Mouse (Mus musculus) limb, embryonic 13.5 days (tissue): ENCODE results near the gene Arsa. TPM values are rescaled to one million over a fixed set of nuclear protein-coding genes. Genes with fewer than 3 reads are reported as not detected.

Experiments
- ATAC-seq: fragments of 200-750 bp; cut with Nextera tagmentation; 2 replicates; pipeline ENCODE4 v1.8.0; 2017; ENCODE audit warnings: low read depth, moderate number of reproducible peaks, moderate TSS enrichment; ENCODE audit not compliant: low FRiP score
- H3K27ac ChIP-seq: fragments of 300-500 bp; sonication (generic); 2 replicates; pipeline ENCODE4 v1.5.1; 2015; ENCODE audit warnings: inconsistent platforms, mild to moderate bottlenecking, moderate library complexity
- H3K27me3 ChIP-seq: fragments of 300-500 bp; sonication (generic); 2 replicates; pipeline ENCODE4 v1.6.1; 2015; ENCODE audit warnings: mild to moderate bottlenecking, inconsistent platforms
- H3K36me3 ChIP-seq: fragments of 300-500 bp; sonication (generic); 2 replicates; pipeline ENCODE4 v1.6.1; 2015; ENCODE audit warnings: inconsistent platforms, mild to moderate bottlenecking, moderate library complexity
- H3K4me1 ChIP-seq: fragments of 300-500 bp; sonication (generic); 2 replicates; pipeline ENCODE4 v1.6.1; 2015; ENCODE audit warnings: inconsistent platforms
- H3K4me2 ChIP-seq: fragments of 300-500 bp; sonication (generic); replicated peaks from 2 replicates; pipeline ENCODE4 v1.6.1; 2015; ENCODE audit warnings: inconsistent platforms, mild to moderate bottlenecking, moderate library complexity
- H3K4me3 ChIP-seq: fragments of 300-500 bp; sonication (generic); 2 replicates; pipeline ENCODE4 v1.5.1; 2015; ENCODE audit warnings: moderate library complexity, mild to moderate bottlenecking, inconsistent platforms
- H3K9ac ChIP-seq: fragments of 300-500 bp; sonication (generic); 2 replicates; pipeline ENCODE4 v1.6.1; 2015; ENCODE audit warnings: mild to moderate bottlenecking, inconsistent platforms
- H3K9me3 ChIP-seq: fragments of 300-500 bp; sonication (generic); 2 replicates; pipeline ENCODE4 v1.6.1; 2016; ENCODE audit warnings: inconsistent platforms
- WGBS: fragments of 180-500 bp; shearing (Covaris S2); methylation state at CpG from one replicate; pipeline ENCODE4 v1.1.7; 2015; 5-methylcytosine and 5-hydroxymethylcytosine counted together
- polyA plus RNA-seq: library from polyadenylated mRNA; unstranded; fragments of >200 nt; fragmentation: Nextera tagmentation; extraction: Ambion mirVana; gene quantifications from 2 replicates; pipeline ENCODE4 v1.2.1, GENCODE M21; 2015

Arsa gene
- polyA plus RNA-seq, 1 experiment from 2014 or later, result 23.0 TPM

GRCm38 (mm10) chr15:89488182-89488581, 11.0 kb upstream of the Arsa start:
- no peaks in the 10 kb centered on the region for H3K9me3 ChIP-seq
- no peaks in the 10 kb centered on the region for H3K36me3 ChIP-seq
- no peak for ATAC-seq
- no peak overlapping the region for H3K4me3 ChIP-seq
- WGBS, result 77% methylated on average over 12 of the region's 12 CpGs
- no peak overlapping the region for H3K9ac ChIP-seq
- H3K27me3 ChIP-seq, result no peaks in the 10 kb centered on the region
- no peaks in the 10 kb centered on the region for H3K4me1 ChIP-seq
- H3K4me2 ChIP-seq, result no peak overlapping the region
- H3K27ac ChIP-seq, result no peak overlapping the region

DNA sequence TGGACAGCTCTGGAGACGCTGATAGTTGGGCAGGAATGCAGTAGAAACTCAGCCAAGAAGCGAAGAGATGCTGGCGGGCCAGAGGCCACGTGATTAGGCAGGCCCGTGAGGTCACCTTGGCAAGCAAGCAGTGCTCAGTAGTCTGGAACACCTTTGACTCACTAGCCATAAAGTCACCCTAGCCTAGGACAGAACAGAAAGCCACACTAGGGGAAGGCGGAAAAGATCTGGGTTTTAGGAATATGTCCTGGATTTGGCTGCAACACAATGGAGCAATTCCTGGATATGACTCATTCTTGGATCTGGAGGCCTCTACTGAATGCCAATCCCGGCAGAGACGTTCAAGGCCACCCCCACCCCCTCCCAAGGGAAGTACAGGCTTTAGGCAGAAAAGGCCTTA, 3.4 kb upstream of the Arsa start:
- Histone ChIP-seq H3K4me2 (no peak overlapping the region), H3K4me3 (no peak overlapping the region), H3K27ac (no peak overlapping the region), H3K9ac (no peak overlapping the region), H3K36me3 (no peaks in the 10 kb centered on the region), H3K4me1 (peaks cover 1% of the 10 kb centered on the region), H3K9me3 (peaks cover 8% of the 10 kb centered on the region; the same call in 1 of the 2 replicates), H3K27me3 (no peaks in the 10 kb centered on the region)
- 84% methylated on average over 8 of the region's 8 CpGs for WGBS
- ATAC-seq, result no peak

DNA sequence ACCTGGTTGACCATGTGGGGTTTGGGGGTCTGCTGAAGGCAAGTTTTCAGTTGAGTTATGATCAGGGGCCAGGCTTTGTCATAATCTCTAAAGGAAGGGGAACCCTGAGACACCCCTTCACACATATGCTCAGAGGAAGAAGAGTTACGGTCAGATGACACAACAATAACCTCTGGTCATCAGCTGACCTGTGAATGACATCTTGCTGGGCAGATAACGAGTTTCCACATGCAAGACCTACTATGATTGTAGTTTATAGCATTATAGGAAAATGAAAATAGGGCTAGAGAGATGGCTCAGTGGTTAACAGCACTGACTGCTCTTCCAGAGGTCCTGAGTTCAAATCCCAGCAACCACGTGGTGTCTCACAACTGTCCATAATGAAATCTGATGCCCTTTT, 1.4 kb upstream of the Arsa start:
- H3K27ac ChIP-seq, result no peak overlapping the region
- H3K9ac ChIP-seq, result no peak overlapping the region
- ATAC-seq, result no peak
- no peak overlapping the region for H3K4me3 ChIP-seq
- peaks cover 8% of the 10 kb centered on the region; the same call in 1 of the 2 replicates for H3K9me3 ChIP-seq
- no peaks in the 10 kb centered on the region for H3K27me3 ChIP-seq
- no peak overlapping the region for H3K4me2 ChIP-seq
- peaks cover 8% of the 10 kb centered on the region for H3K4me1 ChIP-seq
- WGBS, result 88% methylated on average over 3 of the region's 3 CpGs
- no peaks in the 10 kb centered on the region for H3K36me3 ChIP-seq

- peaks cover 8% of the 10 kb centered on the region; the same call in 1 of the 2 replicates for H3K9me3 ChIP-seq
- WGBS, result 51% methylated on average over 8 of the region's 8 CpGs
- H3K27me3 ChIP-seq, result no peaks in the 10 kb centered on the region
- H3K4me1 ChIP-seq, result peaks cover 8% of the 10 kb centered on the region
- no peak for ATAC-seq
- H3K27ac ChIP-seq, result no peak overlapping the region
- no peak overlapping the region for H3K4me2 ChIP-seq
- H3K4me3 ChIP-seq, result no peak overlapping the region
- no peak overlapping the region for H3K9ac ChIP-seq
- H3K36me3 ChIP-seq, result no peaks in the 10 kb centered on the region
Observed at GRCm38 (mm10) chr15:89477806-89478205, 581 bp upstream of the Arsa start.

GRCm38 (mm10) chr15:89476475-89476815, 780 bp downstream of the Arsa start:
- Histone ChIP-seq H3K27me3 (no peaks in the 10 kb centered on the region), H3K4me3 (peak overlapping the region; percentile 66), H3K27ac (peak overlapping the region; percentile 73; the same call in 1 of the 2 replicates), H3K36me3 (no peaks in the 10 kb centered on the region), H3K4me2 (peak overlapping the region; percentile 90), H3K9ac (peak overlapping the region; percentile 74), H3K9me3 (no peaks in the 10 kb centered on the region), H3K4me1 (peaks cover 8% of the 10 kb centered on the region)
- WGBS, result 6% methylated on average over 5 of the region's 5 CpGs
- ATAC-seq, result no peak; the same call in 1 of the 2 replicates

DNA sequence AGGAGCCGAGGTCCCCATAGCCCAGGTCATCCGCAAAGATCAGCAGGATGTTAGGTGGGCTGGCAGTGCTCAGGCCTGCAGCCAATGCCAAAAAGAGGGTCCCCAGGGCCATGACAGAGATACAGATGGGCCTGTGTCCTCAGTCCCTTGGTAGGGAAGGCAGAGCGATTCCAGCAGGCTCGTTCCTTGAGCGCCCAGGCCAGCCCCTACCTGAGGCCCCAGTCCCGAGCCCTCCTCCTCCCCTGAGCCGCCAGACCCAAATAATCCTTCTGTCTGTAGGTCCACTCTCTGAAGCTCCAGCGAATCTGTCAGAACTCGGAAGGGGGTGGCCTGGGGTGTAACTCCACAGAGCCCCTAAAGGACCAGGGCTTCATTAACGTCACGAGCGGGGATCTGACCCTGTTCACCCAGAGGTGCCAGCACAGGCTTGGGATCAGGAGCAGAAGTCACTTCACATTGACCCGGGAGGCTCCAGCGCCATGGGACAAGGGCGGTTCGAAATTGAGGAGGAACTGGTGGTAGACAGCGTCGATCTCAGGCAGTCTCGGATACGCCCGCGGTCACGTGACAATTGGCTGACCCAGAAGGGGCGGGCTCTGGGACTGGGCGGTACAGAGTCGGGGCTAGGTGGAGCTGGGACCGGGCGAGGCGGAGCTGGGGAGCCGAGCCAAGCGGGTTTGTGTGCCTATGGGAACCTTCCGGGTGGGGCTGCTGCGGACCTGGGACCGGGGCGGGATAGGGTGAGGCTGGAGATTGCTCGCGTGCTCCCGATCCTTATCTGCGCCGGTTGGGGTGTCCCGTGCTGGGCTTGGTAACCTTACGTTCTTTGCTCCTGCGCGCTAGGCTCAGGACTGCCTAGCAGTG, 1.4 kb downstream of the Arsa start:
- peak overlapping the region; percentile 90 for H3K4me2 ChIP-seq
- peak overlapping the region; percentile 73; the same call in 1 of the 2 replicates for H3K27ac ChIP-seq
- no peaks in the 10 kb centered on the region for H3K27me3 ChIP-seq
- H3K4me3 ChIP-seq, result peak overlapping the region; percentile 66
- no peaks in the 10 kb centered on the region for H3K36me3 ChIP-seq
- peak overlapping the region; percentile 74 for H3K9ac ChIP-seq
- H3K9me3 ChIP-seq, result no peaks in the 10 kb centered on the region
- peak; percentile 99 for ATAC-seq
- H3K4me1 ChIP-seq, result peaks cover 8% of the 10 kb centered on the region
- 9% methylated on average over 44 of the region's 44 CpGs for WGBS

DNA sequence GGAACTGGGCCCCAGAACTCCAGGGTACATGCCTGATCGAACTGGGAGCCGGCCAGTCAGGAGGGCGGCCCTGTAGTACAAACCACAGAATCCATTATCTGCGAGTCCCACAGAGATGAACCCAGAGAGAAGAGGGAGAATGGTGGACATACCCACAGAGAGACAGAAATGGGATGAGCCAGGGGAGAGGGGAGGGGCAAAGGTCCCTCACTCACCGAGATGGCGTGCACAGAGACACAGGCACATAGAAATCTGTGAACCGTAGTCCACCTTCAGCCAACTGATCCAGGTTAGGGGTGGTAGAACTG, 2.0 kb downstream of the Arsa start:
- Histone ChIP-seq H3K36me3 (no peaks in the 10 kb centered on the region), H3K9ac (peak overlapping the region; percentile 74), H3K9me3 (no peaks in the 10 kb centered on the region), H3K4me1 (peaks cover 8% of the 10 kb centered on the region), H3K27me3 (no peaks in the 10 kb centered on the region), H3K27ac (no peak overlapping the region), H3K4me2 (peak overlapping the region; percentile 90), H3K4me3 (peak overlapping the region; percentile 66)
- 89% methylated on average over 7 of the region's 7 CpGs for whole genome bisulfite sequencing
- no peak for ATAC-seq

DNA sequence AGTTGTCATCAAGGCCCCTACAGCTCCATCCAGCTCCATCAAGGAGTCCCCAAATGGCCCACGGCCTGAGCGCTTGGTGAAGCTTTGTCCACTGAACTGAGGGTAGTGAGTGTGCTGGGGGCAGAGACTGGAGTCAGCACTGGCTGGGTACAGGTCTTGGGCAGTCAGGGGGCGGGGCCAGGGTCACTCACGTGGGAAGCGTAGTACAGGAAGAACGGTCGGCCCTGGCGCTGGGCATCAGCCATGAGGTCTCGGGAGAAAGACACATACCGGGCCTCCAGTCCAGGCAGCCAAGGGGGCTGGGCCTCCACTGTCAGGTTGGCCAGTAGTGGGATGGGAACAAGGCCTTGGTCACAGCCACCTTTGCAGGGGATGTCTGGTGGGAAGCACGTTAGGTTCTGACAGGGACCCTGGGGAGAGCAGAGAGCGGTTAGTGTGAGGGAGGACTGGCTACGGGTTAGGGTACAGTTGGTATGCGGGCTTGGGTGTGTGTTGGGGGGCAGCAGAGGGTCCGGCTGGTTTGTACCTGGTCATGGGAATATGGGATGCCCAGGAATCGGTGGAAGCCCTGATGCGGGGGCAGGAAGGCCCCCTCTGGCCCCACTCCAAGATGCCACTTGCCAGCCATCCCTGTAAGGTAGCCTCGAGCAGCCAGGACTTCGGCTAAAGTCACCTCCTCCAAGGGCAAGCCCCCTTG, 2.5 kb downstream of the Arsa start:
- Histone ChIP-seq H3K9me3 (no peaks in the 10 kb centered on the region), H3K4me1 (peaks cover 8% of the 10 kb centered on the region), H3K4me3 (peak overlapping the region; percentile 66; the same call in 1 of the 2 replicates), H3K4me2 (peak overlapping the region; percentile 90; the same call in 1 of the 2 replicates), H3K36me3 (no peaks in the 10 kb centered on the region), H3K27me3 (no peaks in the 10 kb centered on the region), H3K27ac (no peak overlapping the region), H3K9ac (0 out of 2 replicates have a peak overlapping the region, but pooled peaks have one; percentile 74)
- no peak for ATAC-seq
- WGBS, result 91% methylated on average over 19 of the region's 19 CpGs

GRCm38 (mm10) chr15:89473921-89474320, 3.3 kb downstream of the Arsa start:
- no peak overlapping the region for H3K4me2 ChIP-seq
- WGBS, result 96% methylated on average over 8 of the region's 8 CpGs
- no peak for ATAC-seq

DNA sequence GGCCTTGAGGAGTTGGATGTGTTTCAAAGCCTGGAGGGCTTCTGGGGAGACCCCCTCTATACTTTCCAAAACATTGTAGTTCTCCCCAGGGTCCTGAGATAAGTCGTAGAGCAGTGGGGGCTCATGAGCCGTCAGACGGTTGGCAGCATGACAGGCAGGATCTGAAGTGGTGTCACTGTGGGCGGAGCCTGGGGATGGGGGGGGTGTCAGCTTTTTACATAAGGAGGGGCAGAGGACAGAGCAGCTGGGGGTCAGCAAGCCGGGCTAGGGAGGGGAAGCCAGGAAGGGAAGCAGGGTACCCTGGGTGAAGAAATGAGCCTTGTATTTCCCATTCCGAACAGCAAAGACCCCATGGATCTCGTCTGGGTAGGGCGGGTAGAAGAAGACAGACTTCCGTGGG, 3.9 kb downstream of the Arsa start:
- Histone ChIP-seq H3K4me2 (no peak overlapping the region), H3K27me3 (no peaks in the 10 kb centered on the region), H3K36me3 (no peaks in the 10 kb centered on the region), H3K4me3 (no peak overlapping the region), H3K4me1 (peaks cover 8% of the 10 kb centered on the region), H3K9me3 (no peaks in the 10 kb centered on the region), H3K27ac (no peak overlapping the region), H3K9ac (no peak overlapping the region)
- 87% methylated on average over 9 of the region's 9 CpGs for WGBS
- ATAC-seq, result no peak

More at GRCm38 (mm10) chr15:89473921-89474320, 3.3 kb downstream of the Arsa start:
- H3K4me1 ChIP-seq, result peaks cover 8% of the 10 kb centered on the region
- no peak overlapping the region for H3K9ac ChIP-seq
- no peaks in the 10 kb centered on the region for H3K36me3 ChIP-seq
- H3K27me3 ChIP-seq, result no peaks in the 10 kb centered on the region
- H3K9me3 ChIP-seq, result no peaks in the 10 kb centered on the region
- H3K4me3 ChIP-seq, result no peak overlapping the region
- H3K27ac ChIP-seq, result no peak overlapping the region

- H3K4me3 ChIP-seq, result no peak overlapping the region
- no peak overlapping the region for H3K9ac ChIP-seq
- no peaks in the 10 kb centered on the region for H3K27me3 ChIP-seq
- ATAC-seq, result no peak
- H3K36me3 ChIP-seq, result no peaks in the 10 kb centered on the region
- 80% methylated on average over 4 of the region's 4 CpGs for WGBS
- peaks cover 8% of the 10 kb centered on the region for H3K4me1 ChIP-seq
- no peak overlapping the region for H3K4me2 ChIP-seq
- H3K9me3 ChIP-seq, result no peaks in the 10 kb centered on the region
- H3K27ac ChIP-seq, result no peak overlapping the region
Observed at GRCm38 (mm10) chr15:89471476-89471875, 5.7 kb downstream of the Arsa start.

DNA sequence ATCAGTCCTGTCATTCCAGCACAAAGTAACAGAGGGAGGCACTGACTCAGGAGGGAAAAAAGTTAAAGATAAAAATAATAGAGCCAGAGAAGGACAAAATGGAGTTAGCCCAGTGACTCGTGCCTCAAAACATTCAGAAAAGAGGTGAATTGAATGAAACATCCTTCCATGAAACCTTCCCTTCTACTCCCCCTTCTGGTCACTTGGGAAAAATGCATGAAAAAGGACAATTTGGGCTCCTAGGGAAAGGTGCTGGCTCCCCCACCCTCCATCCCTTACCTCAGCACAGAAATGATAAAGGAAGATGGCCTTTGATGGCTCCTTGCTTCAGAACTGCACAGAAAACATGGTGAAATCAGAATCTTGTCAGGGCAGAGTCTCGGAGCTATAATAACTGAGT, 8.6 kb downstream of the Arsa start:
- Histone ChIP-seq H3K4me3 (no peak overlapping the region), H3K27me3 (no peaks in the 10 kb centered on the region), H3K4me2 (no peak overlapping the region), H3K4me1 (no peaks in the 10 kb centered on the region), H3K36me3 (no peaks in the 10 kb centered on the region), H3K9me3 (no peaks in the 10 kb centered on the region), H3K27ac (no peak overlapping the region), H3K9ac (no peak overlapping the region)
- 30% methylated on average over 2 of the region's 2 CpGs for whole genome bisulfite sequencing
- ATAC-seq, result no peak
